Mouse (Mus musculus): Measurements from ENCODE around the gene Cyp2ab1. TPM values are rescaled to one million over a fixed set of nuclear protein-coding genes. Genes with fewer than 3 reads are reported as not detected.

Gene Cyp2ab1
- total RNA-seq (2012; rRNA removed) (not detected in 2 replicates), polyA plus RNA-seq (2012; ENCODE audit: insufficient read depth in 1 of 2, insufficient read length in 2 of 2, low read depth in 1 of 2, low replicate concordance in 2 of 2, missing spikeins in 1 of 2) (not detected)

- Histone ChIP-seq H3K27ac (ENCODE audit: control insufficient read depth, low read depth, low read length) (no peak within 1 kb of the TSS; the same call in 1 of the 2 replicates), H3K4me3 (ENCODE audit: control insufficient read depth in 1 of 2, insufficient read depth in 1 of 2, low read depth in 2 of 2, low read length in 2 of 2) (peak within 1 kb of the TSS; percentile 25 to 59), H3K9me3 (replicated peaks; ENCODE audit: insufficient read depth, low read length) (no peaks in the 10 kb centered on the region), H3K36me3 (ENCODE audit: control insufficient read depth in 1 of 2, insufficient read depth in 2 of 2, low read length in 2 of 2) (peaks cover 0 to 12% of the 10 kb centered on the region in 2 experiments; a peak in 2 of 4 replicates), H3K79me2 (ENCODE audit: control insufficient read depth, insufficient read depth, low read length, poor library complexity) (no peaks in the 10 kb centered on the region), H3K27me3 (ENCODE audit: control insufficient read depth in 1 of 2, insufficient read depth in 2 of 2, low read length in 2 of 2) (no peaks in the 10 kb centered on the region), H3K4me1 (ENCODE audit: control insufficient read depth in 1 of 2, insufficient read depth in 2 of 2, low read length in 2 of 2) (peaks cover 0 to 11% of the 10 kb centered on the region in 2 experiments; a peak in 3 of 4 replicates), H3K9ac (ENCODE audit: control insufficient read depth, low read depth, low read length, poor library complexity, severe bottlenecking) (peak within 1 kb of the TSS; percentile 56)
- 0 out of 2 replicates have a peak, but pooled peaks have one; percentile 29 for TF ChIP-seq SIN3A (IDR thresholded peaks at IDR 0.05; ENCODE audit: low read length)
- no peak for TF ChIP-seq MYC (IDR thresholded peaks at IDR 0.05; ENCODE audit: low read depth, low read length)
- TF ChIP-seq TAL1 (IDR thresholded peaks at IDR 0.05; ENCODE audit: low read length), result no peak
- TF ChIP-seq TCF12 (IDR thresholded peaks at IDR 0.05; ENCODE audit: low read depth, low read length), result no peak
- TF ChIP-seq JUND (IDR thresholded peaks at IDR 0.05; ENCODE audit: low read depth, low read length), result no peak
- peak; percentile 49; the same call in 1 of the 2 replicates for TF ChIP-seq MXI1 (IDR thresholded peaks at IDR 0.05; ENCODE audit: low read depth, low read length)
- TF ChIP-seq USF2 (IDR thresholded peaks at IDR 0.05; ENCODE audit: borderline replicate concordance in 1 of 2, insufficient read depth in 1 of 2, low read depth in 1 of 2, low read length in 2 of 2), result no peak
- no peak for TF ChIP-seq RAD21 (IDR thresholded peaks at IDR 0.05; ENCODE audit: low read depth, low read length)
- 0 out of 2 replicates have a peak, but pooled peaks have one; percentile 18 for TF ChIP-seq TBP (IDR thresholded peaks at IDR 0.05; ENCODE audit: low read depth, low read length)
- TF ChIP-seq POLR2A (IDR thresholded peaks at IDR 0.05; ENCODE audit: control insufficient read depth in 1 of 2, insufficient read depth in 1 of 2, low read depth in 1 of 2, low read length in 2 of 2, poor library complexity in 1 of 2), result no peak
- DNase-seq (ENCODE audit: low read depth, low spot score), result peak; percentile 76
Measured at GRCm38 (mm10) chr16:20325286-20325685, at the start of gene Cyp2ab1. Gene Cyp2ab1, minus strand, starts transcription at chr16:20325404.

- H3K9me3 ChIP-seq (replicated peaks; ENCODE audit: insufficient read depth, low read length), result no peaks in the 10 kb centered on the region
- no peak for DNase-seq (ENCODE audit: low read depth, low spot score)
- H3K36me3 ChIP-seq (ENCODE audit: control insufficient read depth in 1 of 2, insufficient read depth in 2 of 2, low read length in 2 of 2), result peaks cover 0 to 3% of the 10 kb centered on the region in 2 experiments; a peak in 1 of 4 replicates
- 0 out of 4 replicates have a peak, but pooled peaks cover 0 to 3% of the 10 kb centered on the region in 2 experiments for H3K4me1 ChIP-seq (ENCODE audit: control insufficient read depth in 1 of 2, insufficient read depth in 2 of 2, low read length in 2 of 2)
- no peak overlapping the region for H3K4me3 ChIP-seq (ENCODE audit: control insufficient read depth in 1 of 2, insufficient read depth in 1 of 2, low read depth in 2 of 2, low read length in 2 of 2)
- no peaks in the 10 kb centered on the region for H3K79me2 ChIP-seq (ENCODE audit: control insufficient read depth, insufficient read depth, low read length, poor library complexity)
- H3K27me3 ChIP-seq (ENCODE audit: control insufficient read depth in 1 of 2, insufficient read depth in 2 of 2, low read length in 2 of 2), result no peaks in the 10 kb centered on the region
- H3K9ac ChIP-seq (ENCODE audit: control insufficient read depth, low read depth, low read length, poor library complexity, severe bottlenecking), result no peak overlapping the region
- TF ChIP-seq MXI1 (IDR thresholded peaks at IDR 0.05; ENCODE audit: low read depth, low read length) (no peak), MEF2A (IDR thresholded peaks at IDR 0.05; ENCODE audit: extremely low read depth, insufficient replicate concordance, low read depth, low read length, poor library complexity, severe bottlenecking) (no peak), ETS1 (IDR thresholded peaks at IDR 0.05; ENCODE audit: low read depth, low read length) (no peak), GATA1 (IDR thresholded peaks at IDR 0.05; ENCODE audit: low read depth, low read length) (no peak), ELF1 (IDR thresholded peaks at IDR 0.05; ENCODE audit: low read depth, low read length) (no peak), UBTF (IDR thresholded peaks at IDR 0.05; ENCODE audit: borderline replicate concordance, insufficient read depth, low read depth, low read length) (no peak), CTCF (IDR thresholded peaks at IDR 0.05 in 2 of 3, conservative IDR thresholded peaks at IDR 0.05 in 1 of 3; ENCODE audit: control insufficient read depth in 1 of 3, insufficient read depth in 1 of 3, low read depth in 2 of 3, low read length in 3 of 3, poor library complexity in 1 of 3, severe bottlenecking in 1 of 3) (no peak), MAX (IDR thresholded peaks at IDR 0.05; ENCODE audit: low read length) (no peak), NELFE (IDR thresholded peaks at IDR 0.05; ENCODE audit: low read depth, low read length) (no peak), USF1 (IDR thresholded peaks at IDR 0.05; ENCODE audit: low read depth, low read length) (no peak), RAD21 (IDR thresholded peaks at IDR 0.05; ENCODE audit: low read depth, low read length) (no peak), HCFC1 (IDR thresholded peaks at IDR 0.05; ENCODE audit: low read depth, low read length) (no peak), RCOR1 (IDR thresholded peaks at IDR 0.05; ENCODE audit: low read depth, low read length) (no peak), TCF12 (IDR thresholded peaks at IDR 0.05; ENCODE audit: low read depth, low read length) (no peak), ZC3H11A (IDR thresholded peaks at IDR 0.05; ENCODE audit: low read depth, low read length) (no peak)
- H3K27ac ChIP-seq (ENCODE audit: control insufficient read depth, low read depth, low read length), result no peak overlapping the region
Measured at GRCm38 (mm10) chr16:20371731-20372130, 46.5 kb upstream of the Cyp2ab1 start.

Data from MEL (cell line).